Mouse (Mus musculus) intestine, embryonic 15.5 days (tissue): ENCODE results near the gene Cog5. TPM values are rescaled to one million over a fixed set of nuclear protein-coding genes. Genes with fewer than 3 reads are reported as not detected.

Source experiments
- ATAC-seq: fragments of 200-750 bp; cut with Nextera tagmentation; 2 replicates; pipeline ENCODE4 v1.8.0; 2017; ENCODE audit warnings: moderate TSS enrichment, moderate library complexity
- H3K27ac ChIP-seq: fragments of 300-500 bp; sonication (generic); 2 replicates; pipeline ENCODE4 v1.5.1; 2015; ENCODE audit warnings: mild to moderate bottlenecking, inconsistent platforms
- H3K27me3 ChIP-seq: fragments of 300-500 bp; sonication (generic); replicated peaks from 2 replicates; pipeline ENCODE4 v1.6.1; 2015; ENCODE audit warnings: inconsistent platforms
- H3K36me3 ChIP-seq: fragments of 300-500 bp; sonication (generic); 2 replicates; pipeline ENCODE4 v1.6.1; 2015; ENCODE audit warnings: inconsistent platforms
- H3K4me1 ChIP-seq: fragments of 300-500 bp; sonication (generic); replicated peaks from 2 replicates; pipeline ENCODE4 v1.6.1; 2015; ENCODE audit warnings: inconsistent platforms
- H3K4me2 ChIP-seq: fragments of 300-500 bp; sonication (generic); replicated peaks from 2 replicates; pipeline ENCODE4 v1.6.1; 2015; ENCODE audit warnings: mild to moderate bottlenecking, inconsistent platforms
- H3K4me3 ChIP-seq: fragments of 300-500 bp; sonication (generic); replicated peaks from 2 replicates; pipeline ENCODE4 v1.5.1; 2015; ENCODE audit warnings: inconsistent platforms
- H3K9ac ChIP-seq: fragments of 300-500 bp; sonication (generic); 2 replicates; pipeline ENCODE4 v1.6.1; 2015; ENCODE audit warnings: inconsistent platforms
- H3K9me3 ChIP-seq: fragments of 300-500 bp; sonication (generic); 2 replicates; pipeline ENCODE4 v1.6.1; 2016; ENCODE audit warnings: inconsistent platforms
- WGBS: fragments of 180-500 bp; shearing (Covaris S2); methylation state at CpG from one replicate; pipeline ENCODE4 v1.1.7; 2015; 5-methylcytosine and 5-hydroxymethylcytosine counted together
- polyA plus RNA-seq: library from polyadenylated mRNA; unstranded; fragments of >200 nt; fragmentation: Nextera tagmentation; extraction: Ambion mirVana; gene quantifications from 2 replicates; pipeline ENCODE4 v1.2.1, GENCODE M21; 2015

The Cog5 gene
- polyA plus RNA-seq, 1 experiment from 2014 or later: 29.2 TPM

DNA sequence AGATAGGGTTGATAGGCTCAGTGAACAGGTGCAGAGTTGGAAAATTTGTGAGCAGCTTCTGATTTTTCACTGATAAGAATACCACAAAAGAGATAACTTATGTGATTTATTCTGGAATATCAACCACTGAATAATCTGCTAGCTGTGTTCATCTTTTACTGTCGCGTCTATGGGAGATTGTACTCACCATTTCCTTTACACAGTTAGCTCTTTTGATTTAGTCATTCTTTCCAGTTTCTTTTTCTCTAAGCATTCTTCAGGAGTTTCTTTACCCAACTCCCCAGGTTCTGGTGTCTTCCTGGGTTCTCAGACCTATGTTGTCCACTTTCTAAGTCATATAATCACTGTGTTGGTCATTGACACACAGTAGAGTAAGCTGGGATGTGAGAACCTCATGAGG is 2.2 kb downstream of the Cog5 start:
- 95% methylated on average over 2 of the region's 2 CpGs for WGBS
- ATAC-seq: no peak

DNA sequence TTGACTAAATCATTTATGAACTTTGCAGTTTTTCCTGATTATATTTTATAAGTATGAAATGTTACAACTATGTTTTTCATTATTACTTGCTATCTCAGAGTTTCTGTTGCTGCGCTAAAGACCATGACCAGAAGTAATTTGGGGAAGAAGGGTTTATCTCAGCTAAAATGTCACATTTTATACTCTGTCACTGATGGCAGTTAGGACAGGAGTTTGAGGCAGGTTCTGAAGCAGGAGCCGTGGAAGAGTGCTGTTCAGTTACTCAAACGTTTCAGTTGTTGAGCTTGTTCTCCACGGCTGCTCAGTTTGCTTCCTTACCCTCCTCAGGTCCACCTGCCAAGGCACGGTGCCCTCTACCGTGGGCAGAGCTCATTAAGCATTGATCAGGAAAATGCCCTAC is 11.3 kb downstream of the Cog5 start:
- Histone ChIP-seq H3K9ac (no peak overlapping the region), H3K4me1 (no peaks in the 10 kb centered on the region), H3K27ac (no peak overlapping the region), H3K4me3 (no peak overlapping the region), H3K36me3 (peaks cover 8% of the 10 kb centered on the region), H3K4me2 (no peak overlapping the region), H3K27me3 (no peaks in the 10 kb centered on the region), H3K9me3 (no peaks in the 10 kb centered on the region)
- WGBS: 78% methylated on average over 6 of the region's 6 CpGs
- ATAC-seq: no peak

More for the DNA sequence above, 2.2 kb downstream of the Cog5 start:
- no peaks in the 10 kb centered on the region for H3K27me3 ChIP-seq
- H3K36me3 ChIP-seq: no peaks in the 10 kb centered on the region
- H3K9ac ChIP-seq: no peak overlapping the region
- no peak overlapping the region for H3K4me3 ChIP-seq
- no peaks in the 10 kb centered on the region for H3K9me3 ChIP-seq
- H3K4me1 ChIP-seq: peaks cover 3% of the 10 kb centered on the region; the same call in 1 of the 2 replicates
- H3K4me2 ChIP-seq: no peak overlapping the region
- H3K27ac ChIP-seq: no peak overlapping the region

DNA sequence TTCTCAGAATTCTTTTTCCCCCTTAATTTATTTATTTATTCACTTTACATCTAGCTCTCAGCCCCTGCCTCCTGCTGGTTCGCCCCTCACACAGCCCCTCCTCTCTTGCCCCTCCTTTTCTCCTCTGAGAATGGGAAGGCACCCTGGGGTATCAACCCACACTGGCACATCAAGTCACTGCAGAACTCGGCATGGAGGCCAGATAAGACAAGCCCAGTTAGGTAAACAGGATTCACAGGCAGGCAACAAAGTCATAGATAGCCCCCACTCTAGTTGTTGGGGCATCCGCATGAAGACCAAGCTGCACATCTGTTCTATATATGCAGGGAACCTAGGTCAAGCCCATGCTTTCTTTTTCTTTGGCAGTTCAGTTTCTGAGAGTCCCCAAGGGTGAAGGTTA is 12.5 kb downstream of the Cog5 start:
- no peak overlapping the region for H3K4me2 ChIP-seq
- no peak overlapping the region for H3K27ac ChIP-seq
- 65% methylated on average over 3 of the region's 3 CpGs for WGBS
- H3K36me3 ChIP-seq: peaks cover 8% of the 10 kb centered on the region
- H3K27me3 ChIP-seq: no peaks in the 10 kb centered on the region
- no peaks in the 10 kb centered on the region for H3K9me3 ChIP-seq
- no peak for ATAC-seq
- no peak overlapping the region for H3K9ac ChIP-seq
- no peak overlapping the region for H3K4me3 ChIP-seq
- no peaks in the 10 kb centered on the region for H3K4me1 ChIP-seq

DNA sequence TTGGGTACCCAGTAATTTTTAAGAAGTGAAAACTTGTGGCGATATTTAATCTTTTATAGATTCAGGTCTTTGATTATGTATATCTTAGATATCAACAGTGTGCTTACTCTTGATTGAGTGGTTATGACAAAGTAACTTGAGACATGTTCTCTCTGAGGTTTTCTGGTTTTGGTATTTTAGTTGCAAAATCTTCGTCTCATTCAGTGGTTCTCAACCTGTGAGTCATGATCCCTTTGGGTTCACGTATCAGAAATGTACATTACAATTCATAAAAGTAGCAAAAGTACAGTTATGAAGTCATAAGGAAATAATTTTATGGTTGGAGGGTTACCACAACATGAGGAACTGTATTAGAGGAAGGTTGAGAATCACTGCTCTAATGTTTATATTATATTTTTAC is 32.0 kb downstream of the Cog5 start:
- H3K9me3 ChIP-seq: no peaks in the 10 kb centered on the region
- WGBS: 90% methylated on average over 3 of the region's 3 CpGs
- H3K4me2 ChIP-seq: no peak overlapping the region
- no peak overlapping the region for H3K27ac ChIP-seq
- no peaks in the 10 kb centered on the region for H3K36me3 ChIP-seq
- no peak for ATAC-seq
- H3K9ac ChIP-seq: no peak overlapping the region
- no peaks in the 10 kb centered on the region for H3K4me1 ChIP-seq
- no peak overlapping the region for H3K4me3 ChIP-seq
- H3K27me3 ChIP-seq: no peaks in the 10 kb centered on the region

DNA sequence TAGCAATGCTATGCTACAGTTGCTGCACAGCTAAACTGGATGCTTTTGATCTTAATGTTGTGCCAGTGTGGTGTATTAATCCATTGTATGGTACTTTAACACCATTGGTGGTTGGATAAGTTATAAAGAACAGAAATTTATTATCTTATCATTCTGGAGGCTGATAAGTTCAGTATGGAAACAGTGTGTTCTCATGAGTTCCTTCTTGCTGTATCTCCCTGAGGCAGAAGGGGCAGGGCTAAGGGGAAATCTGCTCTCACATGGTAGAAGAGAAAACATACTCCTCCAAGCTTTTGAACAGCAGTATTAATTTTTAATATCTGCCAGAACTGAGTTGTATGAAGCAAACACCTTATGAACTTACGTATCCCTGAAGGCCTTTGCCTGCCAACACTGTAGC is 38.6 kb downstream of the Cog5 start:
- Histone ChIP-seq H3K9me3 (no peaks in the 10 kb centered on the region), H3K36me3 (no peaks in the 10 kb centered on the region), H3K27ac (no peak overlapping the region), H3K4me2 (no peak overlapping the region), H3K9ac (no peak overlapping the region), H3K27me3 (no peaks in the 10 kb centered on the region), H3K4me3 (no peak overlapping the region), H3K4me1 (no peaks in the 10 kb centered on the region)
- no peak for ATAC-seq
- 77% methylated on average over 1 of the region's 1 CpGs for WGBS

DNA sequence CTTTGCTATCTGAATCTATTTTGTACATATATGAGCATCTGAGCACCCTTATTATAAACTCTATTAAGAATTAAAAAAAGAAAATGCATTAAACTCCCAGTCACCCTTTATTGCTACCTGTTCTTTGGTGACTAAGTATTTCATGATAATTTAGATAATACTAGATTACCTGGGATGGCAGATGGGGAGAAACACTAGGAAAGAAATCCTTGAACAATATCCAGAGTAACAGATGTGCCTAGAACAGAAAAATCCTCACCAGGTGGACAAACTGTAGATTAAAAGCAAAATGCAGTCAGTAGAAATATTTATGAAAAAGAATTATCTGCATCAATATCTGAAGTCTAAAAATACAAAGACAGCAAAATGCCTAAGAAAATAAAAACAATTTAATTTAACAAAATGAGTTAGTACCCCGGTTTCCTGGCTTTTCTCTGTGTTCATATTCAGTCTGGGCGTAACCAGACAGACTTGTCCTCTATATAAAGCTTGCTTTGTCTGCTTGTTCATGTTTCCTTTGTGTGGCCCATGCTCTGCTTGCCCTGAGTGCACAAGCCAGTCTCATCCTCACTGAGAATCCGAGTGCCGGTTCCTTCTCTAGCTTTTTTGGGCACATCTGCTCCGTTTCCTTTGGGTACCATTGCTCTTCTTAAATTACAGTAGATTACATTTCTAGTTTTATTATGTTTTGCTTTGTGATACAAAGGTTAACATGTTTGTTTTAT is 46.1 kb downstream of the Cog5 start:
- H3K9ac ChIP-seq: no peak overlapping the region
- H3K4me1 ChIP-seq: no peaks in the 10 kb centered on the region
- no peak for ATAC-seq
- H3K36me3 ChIP-seq: no peaks in the 10 kb centered on the region
- WGBS: 51% methylated on average over 5 of the region's 5 CpGs
- H3K27ac ChIP-seq: no peak overlapping the region
- H3K4me3 ChIP-seq: no peak overlapping the region
- H3K4me2 ChIP-seq: no peak overlapping the region
- no peaks in the 10 kb centered on the region for H3K27me3 ChIP-seq
- H3K9me3 ChIP-seq: no peaks in the 10 kb centered on the region

DNA sequence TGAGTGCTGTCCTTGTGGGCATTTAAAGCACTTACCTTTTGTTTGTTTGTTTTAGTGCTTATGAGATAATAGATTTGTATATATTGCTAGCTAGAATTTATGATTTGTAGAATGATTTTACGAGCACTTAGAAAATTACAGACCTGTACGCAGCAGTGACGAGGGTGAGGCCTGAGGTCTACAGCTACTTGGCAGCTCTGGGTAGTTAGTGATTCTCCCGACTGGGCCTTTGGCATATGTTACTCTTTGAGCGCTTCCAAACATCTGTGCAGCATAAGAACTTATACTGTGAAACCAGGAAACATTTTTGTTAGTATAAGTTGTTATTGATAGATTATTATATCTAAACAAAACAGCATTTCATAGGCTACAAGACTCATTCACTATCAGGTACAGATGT is 46.7 kb downstream of the Cog5 start:
- Histone ChIP-seq H3K4me3 (no peak overlapping the region), H3K27me3 (no peaks in the 10 kb centered on the region), H3K36me3 (no peaks in the 10 kb centered on the region), H3K9me3 (no peaks in the 10 kb centered on the region), H3K4me2 (no peak overlapping the region), H3K27ac (no peak overlapping the region), H3K9ac (no peak overlapping the region), H3K4me1 (no peaks in the 10 kb centered on the region)
- WGBS: 56% methylated on average over 5 of the region's 5 CpGs
- no peak for ATAC-seq

DNA sequence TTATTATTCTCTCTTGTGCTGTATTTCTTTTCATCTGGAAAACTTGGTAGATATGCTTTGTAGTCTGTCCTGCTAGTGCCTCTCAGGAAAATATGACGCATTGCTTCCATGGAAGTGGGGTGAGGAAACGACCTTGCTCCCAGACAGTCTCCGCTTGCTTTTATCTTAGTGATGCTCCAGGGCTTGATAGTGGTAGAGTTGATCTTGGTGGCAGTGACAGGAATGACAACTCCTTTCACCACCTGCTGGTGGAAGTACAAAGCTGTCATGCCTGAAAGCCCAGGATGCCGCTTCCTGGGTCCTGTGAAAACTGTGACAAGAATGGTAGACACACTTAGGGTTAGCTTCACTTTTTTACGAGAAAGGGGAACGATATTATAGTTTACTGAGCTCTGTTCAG is 49.2 kb downstream of the Cog5 start:
- Histone ChIP-seq H3K4me2 (no peak overlapping the region), H3K27ac (no peak overlapping the region), H3K9me3 (no peaks in the 10 kb centered on the region), H3K36me3 (no peaks in the 10 kb centered on the region), H3K27me3 (no peaks in the 10 kb centered on the region), H3K9ac (no peak overlapping the region), H3K4me1 (no peaks in the 10 kb centered on the region), H3K4me3 (no peak overlapping the region)
- no peak for ATAC-seq
- WGBS: 79% methylated on average over 6 of the region's 6 CpGs

DNA sequence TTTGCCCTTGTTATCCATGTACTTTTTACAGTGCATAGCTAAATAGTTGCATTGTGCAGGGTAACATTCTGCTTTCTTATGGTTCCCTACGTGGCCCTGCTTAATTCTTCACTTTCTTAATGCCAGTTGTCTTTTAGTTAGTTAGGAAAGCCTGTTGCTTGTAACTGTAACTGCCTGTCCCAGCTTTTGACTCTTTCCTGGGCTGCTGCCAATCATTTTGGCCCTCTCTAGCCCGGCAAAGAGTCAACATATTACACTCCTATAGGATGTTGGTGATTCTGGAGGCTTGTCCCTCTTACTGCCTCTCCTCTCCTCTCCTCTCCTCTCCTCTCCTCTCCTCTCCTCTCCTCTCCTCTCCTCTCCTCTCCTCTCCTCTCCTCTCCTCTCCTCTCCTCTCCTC is 51.5 kb downstream of the Cog5 start:
- ATAC-seq: no peak
- Histone ChIP-seq H3K9me3 (no peaks in the 10 kb centered on the region), H3K9ac (no peak overlapping the region), H3K27ac (no peak overlapping the region), H3K4me2 (no peak overlapping the region), H3K36me3 (no peaks in the 10 kb centered on the region), H3K4me1 (no peaks in the 10 kb centered on the region), H3K4me3 (no peak overlapping the region), H3K27me3 (no peaks in the 10 kb centered on the region)
- WGBS: 46% methylated on average over 2 of the region's 2 CpGs

DNA sequence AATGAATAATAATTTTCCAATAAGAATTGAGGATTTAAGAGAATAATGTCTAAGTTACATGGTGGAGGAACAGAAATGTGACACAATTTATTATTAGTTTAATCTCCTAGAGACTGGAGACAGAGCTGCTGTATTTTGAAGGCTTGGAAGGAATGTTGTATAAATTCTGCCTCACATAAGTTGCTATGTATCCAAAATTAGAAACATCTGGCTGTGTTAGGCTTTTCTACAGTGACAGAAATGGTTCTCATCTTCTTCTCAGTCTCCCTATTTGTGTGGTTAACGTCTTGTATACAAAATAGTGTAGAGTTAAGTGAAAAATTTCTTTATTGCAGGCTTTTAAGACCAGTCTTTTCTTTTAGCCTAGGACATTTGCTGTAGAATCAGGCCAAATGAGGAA is 52.9 kb downstream of the Cog5 start:
- WGBS: 43% methylated on average over 1 of the region's 1 CpGs
- no peak overlapping the region for H3K4me2 ChIP-seq
- no peak overlapping the region for H3K27ac ChIP-seq
- ATAC-seq: no peak
- H3K36me3 ChIP-seq: no peaks in the 10 kb centered on the region
- no peaks in the 10 kb centered on the region for H3K9me3 ChIP-seq
- H3K4me3 ChIP-seq: no peak overlapping the region
- no peak overlapping the region for H3K9ac ChIP-seq
- no peaks in the 10 kb centered on the region for H3K27me3 ChIP-seq
- H3K4me1 ChIP-seq: no peaks in the 10 kb centered on the region

DNA sequence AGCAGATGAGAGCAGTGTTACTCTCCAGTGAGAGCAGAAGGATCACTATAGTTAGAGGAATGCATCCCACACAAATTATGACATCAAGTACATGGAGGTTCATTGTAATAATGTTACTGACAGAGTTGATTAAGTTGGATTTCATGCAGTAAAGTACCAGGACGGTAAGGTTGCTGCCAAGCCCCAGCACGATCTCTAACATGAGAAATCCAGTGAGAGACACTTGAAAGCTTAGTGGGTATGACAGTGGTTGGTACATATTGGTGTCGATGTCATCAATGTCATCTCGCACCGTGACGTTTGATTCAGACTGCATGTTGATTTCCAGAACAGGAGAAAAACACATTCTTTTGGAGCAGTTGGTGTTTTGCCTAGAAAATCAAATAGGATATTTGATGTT is 55.0 kb downstream of the Cog5 start:
- Histone ChIP-seq H3K36me3 (no peaks in the 10 kb centered on the region), H3K27me3 (no peaks in the 10 kb centered on the region), H3K4me3 (no peak overlapping the region), H3K9me3 (no peaks in the 10 kb centered on the region), H3K4me2 (no peak overlapping the region), H3K4me1 (no peaks in the 10 kb centered on the region), H3K27ac (no peak overlapping the region), H3K9ac (no peak overlapping the region)
- 92% methylated on average over 6 of the region's 6 CpGs for WGBS
- ATAC-seq: no peak

DNA sequence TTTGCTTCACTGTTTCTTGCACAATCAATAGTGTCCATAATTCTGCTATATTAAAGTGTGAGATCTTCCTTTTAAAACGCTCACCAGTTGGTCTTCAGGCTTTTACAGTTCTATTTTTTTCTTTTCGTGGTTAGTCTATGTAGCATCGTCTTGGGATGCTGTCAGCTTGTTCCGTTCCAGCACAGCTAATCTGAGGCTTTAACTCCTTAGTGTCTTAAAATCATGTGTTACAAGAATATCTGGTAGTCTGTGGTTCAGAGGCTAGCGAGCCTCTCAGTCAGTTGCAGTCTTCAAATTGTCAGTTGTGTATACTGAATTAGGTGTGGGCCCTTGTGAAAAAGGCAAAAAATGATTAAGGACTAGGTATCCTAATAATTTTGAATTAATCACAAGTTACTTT is 57.6 kb downstream of the Cog5 start:
- H3K27ac ChIP-seq: no peak overlapping the region
- ATAC-seq: no peak
- no peaks in the 10 kb centered on the region for H3K27me3 ChIP-seq
- no peaks in the 10 kb centered on the region for H3K9me3 ChIP-seq
- no peak overlapping the region for H3K9ac ChIP-seq
- H3K4me2 ChIP-seq: no peak overlapping the region
- WGBS: 49% methylated on average over 5 of the region's 5 CpGs
- H3K36me3 ChIP-seq: no peaks in the 10 kb centered on the region
- no peaks in the 10 kb centered on the region for H3K4me1 ChIP-seq
- H3K4me3 ChIP-seq: no peak overlapping the region

DNA sequence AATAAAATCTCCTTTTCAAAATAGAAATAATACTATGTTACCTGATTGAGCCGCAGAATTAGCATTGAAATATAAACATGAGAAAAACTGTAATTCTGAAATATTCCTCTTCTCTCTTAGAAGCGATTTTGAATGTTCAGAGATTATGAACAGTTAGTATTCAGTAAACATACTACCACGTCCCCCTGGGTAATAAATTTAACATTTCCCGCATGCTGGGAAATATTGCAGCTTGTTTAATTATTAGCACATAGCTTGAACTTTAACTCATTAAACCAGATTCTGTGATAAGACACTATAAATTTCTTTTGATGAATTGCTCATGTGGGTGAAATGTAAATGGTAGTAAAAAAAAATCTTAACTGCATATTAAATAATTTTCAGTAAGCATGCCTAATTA is 58.1 kb downstream of the Cog5 start:
- Histone ChIP-seq H3K4me3 (no peak overlapping the region), H3K36me3 (no peaks in the 10 kb centered on the region), H3K4me2 (no peak overlapping the region), H3K4me1 (no peaks in the 10 kb centered on the region), H3K27ac (no peak overlapping the region), H3K27me3 (no peaks in the 10 kb centered on the region), H3K9ac (no peak overlapping the region), H3K9me3 (no peaks in the 10 kb centered on the region)
- WGBS: 47% methylated on average over 4 of the region's 4 CpGs
- ATAC-seq: no peak
